Mouse (Mus musculus) forebrain, postnatal 0 days (tissue): ENCODE measurements around the gene Ccdc78. TPM values are rescaled to one million over a fixed set of nuclear protein-coding genes. Genes with fewer than 3 reads are reported as not detected.
A peak's percentile ranks its signal among the peaks of the same experiment; 100 is the strongest.

ENCODE experiments used
- ATAC-seq: fragments of 200-750 bp; cut with Nextera tagmentation; 2 replicates; pipeline ENCODE4 v1.8.0; 2017; ENCODE audit warnings: mild to moderate bottlenecking, moderate library complexity
- DNase-seq: peaks from one replicate; pipeline ENCODE4 v3.0.0-alpha.2; 2015
- H3K27ac ChIP-seq: fragments of 300-500 bp; sonication (generic); 2 replicates; pipeline ENCODE4 v1.5.1; 2014; ENCODE audit warnings: low read depth, mild to moderate bottlenecking, antibody characterized with exemption, low read length, moderate library complexity, mixed read lengths
- H3K27me3 ChIP-seq: fragments of 300-500 bp; sonication (generic); 2 replicates; pipeline ENCODE4 v1.6.1; 2014; ENCODE audit warnings: mild to moderate bottlenecking, low read length, mixed read lengths; ENCODE audit not compliant: insufficient read depth
- H3K36me3 ChIP-seq: fragments of 300-500 bp; sonication (generic); 2 replicates; pipeline ENCODE4 v1.6.1; 2014; ENCODE audit warnings: mild to moderate bottlenecking, moderate library complexity; ENCODE audit not compliant: insufficient read depth
- H3K4me1 ChIP-seq: fragments of 300-500 bp; sonication (generic); 2 replicates; pipeline ENCODE4 v1.6.1; 2014; ENCODE audit warnings: antibody characterized with exemption; ENCODE audit not compliant: insufficient read depth
- H3K4me2 ChIP-seq: fragments of 300-500 bp; sonication (generic); 2 replicates; pipeline ENCODE4 v1.6.1; 2014; ENCODE audit warnings: low read depth, mild to moderate bottlenecking, moderate library complexity
- H3K4me3 ChIP-seq: fragments of 300-500 bp; sonication (generic); 2 replicates; pipeline ENCODE4 v1.5.1; 2014; ENCODE audit warnings: low read depth, low read length, mixed read lengths
- H3K9ac ChIP-seq: fragments of 300-500 bp; sonication (generic); 2 replicates; pipeline ENCODE4 v1.6.1; 2014; ENCODE audit warnings: mild to moderate bottlenecking
- H3K9me3 ChIP-seq: fragments of 300-500 bp; sonication (generic); 2 replicates; pipeline ENCODE4 v1.6.1; 2016; ENCODE audit warnings: low read length
- CTCF ChIP-seq: sonication (generic); IDR thresholded peaks from 2 replicates; pipeline ENCODE4 v1.5.1; 2016; ENCODE audit warnings: antibody characterized with exemption, control low read depth, low read depth
- WGBS: fragments of 180-500 bp; shearing (Covaris S2); extraction: QIAGEN DNeasy Blood & Tissue Kit; methylation state at CpG from one replicate; pipeline ENCODE4 v1.1.7; 2014; 5-methylcytosine and 5-hydroxymethylcytosine counted together
- polyA plus RNA-seq: library from polyadenylated mRNA; unstranded; fragments of >200 nt; fragmentation: Nextera tagmentation; extraction: Ambion mirVana; gene quantifications from 2 replicates; pipeline ENCODE4 v1.2.1, GENCODE M21; 2015
- total RNA-seq: library from RNA; depleted of rRNA; stranded (reverse); fragments of >200 nt; gene quantifications from 2 replicates; pipeline ENCODE4 v1.2.3, GENCODE M21; 2014

Gene Ccdc78
- total and polyA plus RNA-seq, 2 experiments from 2014 or later: 0.36 TPM; not detected in 1

GRCm38 (mm10) chr17:25783086-25783485, 3.3 kb upstream of the Ccdc78 start:
- peaks cover 51% of the 10 kb centered on the region for H3K36me3 ChIP-seq
- H3K4me3 ChIP-seq: no peak overlapping the region
- no peak overlapping the region; the same call in 1 of the 2 replicates for H3K9ac ChIP-seq
- 62% methylated on average over 7 of the region's 7 CpGs for WGBS
- ATAC-seq: no peak
- peaks cover 6% of the 10 kb centered on the region for H3K4me1 ChIP-seq
- H3K4me2 ChIP-seq: no peak overlapping the region
- H3K9me3 ChIP-seq: no peaks in the 10 kb centered on the region
- TF ChIP-seq CTCF: no peak
- DNase-seq: no peak
- no peak overlapping the region for H3K27ac ChIP-seq
- no peaks in the 10 kb centered on the region for H3K27me3 ChIP-seq

- H3K27ac ChIP-seq: no peak overlapping the region
- H3K4me1 ChIP-seq: peaks cover 6% of the 10 kb centered on the region
- H3K4me3 ChIP-seq: peak overlapping the region; percentile 70
- WGBS: 72% methylated on average over 15 of the region's 15 CpGs
- H3K9me3 ChIP-seq: no peaks in the 10 kb centered on the region
- DNase-seq: no peak
- ATAC-seq: no peak
- TF ChIP-seq CTCF: no peak
- H3K4me2 ChIP-seq: peak overlapping the region; percentile 82
- peak overlapping the region; percentile 70 for H3K9ac ChIP-seq
- peaks cover 51% of the 10 kb centered on the region for H3K36me3 ChIP-seq
- no peaks in the 10 kb centered on the region for H3K27me3 ChIP-seq
Observed at GRCm38 (mm10) chr17:25783861-25784574, 2.4 kb upstream of the Ccdc78 start.

GRCm38 (mm10) chr17:25785281-25785745, 1.1 kb upstream of the Ccdc78 start, which contains the start of gene Haghl:
Gene Haghl, minus strand, starts transcription at chr17:25785673.
- Histone ChIP-seq H3K9ac (peak within 1 kb of the TSS; percentile 70), H3K27ac (peak within 1 kb of the TSS; percentile 81), H3K27me3 (no peaks in the 10 kb centered on the region), H3K9me3 (no peaks in the 10 kb centered on the region), H3K4me1 (peaks cover 6% of the 10 kb centered on the region), H3K36me3 (peaks cover 49% of the 10 kb centered on the region), H3K4me2 (peak within 1 kb of the TSS; percentile 82), H3K4me3 (peak within 1 kb of the TSS; percentile 70)
- WGBS: under 1% methylated on average over 23 of the region's 23 CpGs
- DNase-seq (peak; percentile 99), ATAC-seq (peak; percentile 89)
- TF ChIP-seq CTCF: no peak

- no peak overlapping the region for H3K27ac ChIP-seq
- H3K4me1 ChIP-seq: peaks cover 6% of the 10 kb centered on the region
- WGBS: 93% methylated on average over 9 of the region's 9 CpGs
- peaks cover 36% of the 10 kb centered on the region for H3K36me3 ChIP-seq
- TF ChIP-seq CTCF: no peak
- H3K9ac ChIP-seq: no peak overlapping the region
- H3K9me3 ChIP-seq: no peaks in the 10 kb centered on the region
- no peak for DNase-seq
- ATAC-seq: no peak
- no peak overlapping the region for H3K4me2 ChIP-seq
- no peaks in the 10 kb centered on the region for H3K27me3 ChIP-seq
- H3K4me3 ChIP-seq: no peak overlapping the region
Observed at GRCm38 (mm10) chr17:25786781-25787504, 563 bp downstream of the Ccdc78 start.

GRCm38 (mm10) chr17:25791320-25791842, 5.0 kb downstream of the Ccdc78 start:
- peak; percentile 23 for ATAC-seq
- Histone ChIP-seq H3K4me3 (peak overlapping the region; percentile 87), H3K36me3 (peaks cover 14% of the 10 kb centered on the region), H3K27me3 (peaks cover 3% of the 10 kb centered on the region; the same call in 1 of the 2 replicates), H3K4me2 (peak overlapping the region; percentile 96), H3K9me3 (no peaks in the 10 kb centered on the region), H3K4me1 (peaks cover 11% of the 10 kb centered on the region), H3K27ac (peak overlapping the region; percentile 91), H3K9ac (peak overlapping the region; percentile 86)
- TF ChIP-seq CTCF: peak; percentile 27
- no peak for DNase-seq
- WGBS: 22% methylated on average over 19 of the region's 19 CpGs

- H3K27ac ChIP-seq: peak overlapping the region; percentile 91
- H3K9ac ChIP-seq: peak overlapping the region; percentile 86
- DNase-seq (peak; percentile 91), ATAC-seq (peak; percentile 79)
- H3K9me3 ChIP-seq: no peaks in the 10 kb centered on the region
- WGBS: under 1% methylated on average over 45 of the region's 45 CpGs
- H3K36me3 ChIP-seq: peaks cover 14% of the 10 kb centered on the region
- peak overlapping the region; percentile 87 for H3K4me3 ChIP-seq
- no peak for TF ChIP-seq CTCF
- H3K4me1 ChIP-seq: peaks cover 11% of the 10 kb centered on the region
- peak overlapping the region; percentile 96 for H3K4me2 ChIP-seq
- peaks cover 6% of the 10 kb centered on the region; the same call in 1 of the 2 replicates for H3K27me3 ChIP-seq
Observed at GRCm38 (mm10) chr17:25791843-25792527, 5.6 kb downstream of the Ccdc78 start.
